21 mouse cellular contexts compared by ENCODE assay signal in genomic region chr7:66593619-66594018, GRCm38 (mm10).
DNase-seq lines count a peak whose midpoint lies in the region; ATAC-seq and TF ChIP-seq lines count a peak whose summit lies in the region.
"Had no signal": no experiment of that assay in that cellular context is flagged by ENCODE, and none has a peak within 500 bp of the region (broad histone marks: within the 10 kb centered on the region; RNA-seq: fewer than 3 reads in every experiment).

No protein-coding gene starts in this region.

- no peak overlapping the region for H3K9ac ChIP-seq in intestine, embryonic 15.5 days
- no peak overlapping the region for H3K9ac ChIP-seq in liver, embryonic 11.5 days (ENCODE audit: low read depth, low read length)
- H3K9ac ChIP-seq: embryonic facial prominence, embryonic 12.5 days; forebrain, embryonic 15.5 days; heart, embryonic 13.5 days; hindbrain, embryonic 15.5 days had no signal

- no peak overlapping the region for H3ac ChIP-seq in myocyte (ENCODE audit: control insufficient read depth, insufficient read length)

- 70% methylated on average over 3 of the region's 3 CpGs for WGBS in intestine, embryonic 15.5 days
- 77% methylated on average over 3 of the region's 3 CpGs for WGBS in liver, embryonic 11.5 days

- H3K27ac ChIP-seq in intestine, embryonic 15.5 days = no peak overlapping the region
- no peak overlapping the region for H3K27ac ChIP-seq in liver, embryonic 11.5 days (ENCODE audit: low read depth, low read length)
- H3K27ac ChIP-seq: embryonic facial prominence, embryonic 12.5 days; forebrain, embryonic 15.5 days; heart, embryonic 13.5 days; hindbrain, embryonic 15.5 days had no signal

- no peaks in the 10 kb centered on the region for H3K9me3 ChIP-seq in intestine, embryonic 15.5 days
- H3K9me3 ChIP-seq in liver, embryonic 11.5 days (ENCODE audit: control insufficient read depth, low read length) = no peaks in the 10 kb centered on the region
- H3K9me3 ChIP-seq: embryonic facial prominence, embryonic 12.5 days; forebrain, embryonic 15.5 days had no signal

- H3K36me3 ChIP-seq in intestine, embryonic 15.5 days = no peaks in the 10 kb centered on the region
- no peaks in the 10 kb centered on the region for H3K36me3 ChIP-seq in myocyte (ENCODE audit: control insufficient read depth, insufficient read depth)
- H3K36me3 ChIP-seq in liver, embryonic 11.5 days (ENCODE audit: control insufficient read depth, insufficient read depth, low read length) = no peaks in the 10 kb centered on the region
- H3K36me3 ChIP-seq: embryonic facial prominence, embryonic 12.5 days; forebrain, embryonic 15.5 days; heart, embryonic 13.5 days; hindbrain, embryonic 15.5 days had no signal

- no peaks in the 10 kb centered on the region for H3K79me2 ChIP-seq in myocyte (ENCODE audit: control insufficient read depth, insufficient read depth)

- DNase-seq in Muller cell, postnatal 12 days (ENCODE audit: inconsistent ontology term) = peak; percentile 56
- DNase-seq in liver, embryonic 11.5 days (ENCODE audit: low spot score) = no peak
- no peak for DNase-seq in adrenal gland, adult (ENCODE audit: inconsistent age in 2 of 2, low spot score in 1 of 2)
- no peak for DNase-seq in thymus, postnatal 4 days
- DNase-seq in thymus, postnatal 25 days = no peak
- DNase-seq: adrenal gland, adult 8-10 months; adrenal gland, postnatal 36 days; cerebellum, adult 11 months; cerebellum, adult 8-10 months; cerebellum, postnatal 14 days; embryo, embryonic 11 days; gastrocnemius, postnatal 36 days; heart, adult 11 months; heart, postnatal 36 days had no signal

- no peaks in the 10 kb centered on the region for H3K4me1 ChIP-seq in intestine, embryonic 15.5 days (replicated peaks)
- no peaks in the 10 kb centered on the region for H3K4me1 ChIP-seq in liver, embryonic 11.5 days (replicated peaks; ENCODE audit: control insufficient read depth, insufficient read depth, low read length)
- H3K4me1 ChIP-seq: embryonic facial prominence, embryonic 12.5 days; forebrain, embryonic 15.5 days; heart, embryonic 13.5 days; hindbrain, embryonic 15.5 days had no signal

- no peaks in the 10 kb centered on the region for H3K27me3 ChIP-seq in intestine, embryonic 15.5 days (replicated peaks)
- no peaks in the 10 kb centered on the region for H3K27me3 ChIP-seq in myocyte (ENCODE audit: control insufficient read depth, insufficient read depth, insufficient read length)
- H3K27me3 ChIP-seq in liver, embryonic 11.5 days (replicated peaks; ENCODE audit: control insufficient read depth, insufficient read depth, low read length) = no peaks in the 10 kb centered on the region
- H3K27me3 ChIP-seq: embryonic facial prominence, embryonic 12.5 days; forebrain, embryonic 15.5 days; heart, embryonic 13.5 days; hindbrain, embryonic 15.5 days had no signal

- H3K4me3 ChIP-seq in intestine, embryonic 15.5 days (replicated peaks) = no peak overlapping the region
- no peak overlapping the region for H3K4me3 ChIP-seq in myocyte
- no peak overlapping the region for H3K4me3 ChIP-seq in liver, embryonic 11.5 days (ENCODE audit: low read depth, low read length)
- H3K4me3 ChIP-seq: embryonic facial prominence, embryonic 12.5 days; forebrain, embryonic 15.5 days; heart, embryonic 13.5 days; hindbrain, embryonic 15.5 days had no signal

- ATAC-seq in intestine, embryonic 15.5 days = peak; percentile 75
- ATAC-seq in liver, embryonic 11.5 days (replicated peaks; ENCODE audit: low FRiP score) = no peak
- ATAC-seq: forebrain, embryonic 15.5 days; inflammation-experienced regulatory T-cells, adult 6 months had no signal

- H3K4me2 ChIP-seq in intestine, embryonic 15.5 days (replicated peaks) = no peak overlapping the region
- H3K4me2 ChIP-seq in myocyte (ENCODE audit: low read depth) = peak overlapping the region; percentile 16
- no peak overlapping the region for H3K4me2 ChIP-seq in liver, embryonic 11.5 days
- H3K4me2 ChIP-seq: embryonic facial prominence, embryonic 12.5 days; forebrain, embryonic 15.5 days; heart, embryonic 13.5 days; hindbrain, embryonic 15.5 days had no signal

- no peak for TF ChIP-seq POLR2A in myocyte (IDR thresholded peaks at IDR 0.05; ENCODE audit: insufficient read length, low read depth)

TF ChIP-seq in myocyte, 11 proteins besides CTCF, POLR2A, EP300 and RAD21:
- TF ChIP-seq TCF12 (IDR thresholded peaks at IDR 0.05; ENCODE audit: insufficient read depth, poor library complexity, severe bottlenecking) = no peak
- TF ChIP-seq REST (IDR thresholded peaks at IDR 0.05; ENCODE audit: insufficient read depth, insufficient read length) = no peak
- no peak for TF ChIP-seq SRF (IDR thresholded peaks at IDR 0.05; ENCODE audit: control insufficient read depth, insufficient read length, low read depth)
- TF ChIP-seq MAX (IDR thresholded peaks at IDR 0.05; ENCODE audit: low read depth) = no peak
- no peak for TF ChIP-seq TCF3 (IDR thresholded peaks at IDR 0.05; ENCODE audit: insufficient read length, low read depth)
- no peak for TF ChIP-seq E2F4 (IDR thresholded peaks at IDR 0.05; ENCODE audit: insufficient read depth)
- TF ChIP-seq MYOG (IDR thresholded peaks at IDR 0.05; ENCODE audit: control insufficient read depth in 1 of 3, insufficient read depth in 1 of 3, insufficient read length in 2 of 3, low read depth in 2 of 3) = no peak
- TF ChIP-seq POLR2AphosphoS2 (IDR thresholded peaks at IDR 0.05; ENCODE audit: insufficient read length, low read depth) = no peak
- no peak for TF ChIP-seq CEBPB (IDR thresholded peaks at IDR 0.05; ENCODE audit: insufficient read depth, poor library complexity, severe bottlenecking)
- TF ChIP-seq MYOD1 (IDR thresholded peaks at IDR 0.05; ENCODE audit: control insufficient read depth in 1 of 3, insufficient read length in 2 of 3, low read depth in 2 of 3) = no peak
- no peak for TF ChIP-seq USF1 (IDR thresholded peaks at IDR 0.05; ENCODE audit: low read depth)
TF ChIP-seq in myocyte: peak in this region for 0.
